Mouse (Mus musculus) thymus, adult 2 months (tissue): ENCODE data around the gene Shld1.

ENCODE experiments used
- CTCF ChIP-seq: fragments of 200-500 bp; IDR thresholded peaks from 2 replicates; pipeline ENCODE4 v1.5.1; 2012; ENCODE audit warnings: mild to moderate bottlenecking, control low read depth, low read length, moderate library complexity, borderline replicate concordance; ENCODE audit not compliant: control insufficient read depth, poor library complexity, insufficient read depth; ENCODE audit errors: extremely low read depth
- POLR2A ChIP-seq: fragments of 200-500 bp; IDR thresholded peaks from 2 replicates; pipeline ENCODE4 v1.6.1; 2012; ENCODE audit warnings: mild to moderate bottlenecking, low read length, control low read depth, moderate library complexity; ENCODE audit not compliant: control insufficient read depth, poor library complexity, insufficient read depth; ENCODE audit errors: extremely low read depth

GRCm38 (mm10) chr2:132721844-132722243, 35.1 kb downstream of the Shld1 start:
- TF ChIP-seq CTCF (no peak), POLR2A (no peak)
